In the genomic region with DNA sequence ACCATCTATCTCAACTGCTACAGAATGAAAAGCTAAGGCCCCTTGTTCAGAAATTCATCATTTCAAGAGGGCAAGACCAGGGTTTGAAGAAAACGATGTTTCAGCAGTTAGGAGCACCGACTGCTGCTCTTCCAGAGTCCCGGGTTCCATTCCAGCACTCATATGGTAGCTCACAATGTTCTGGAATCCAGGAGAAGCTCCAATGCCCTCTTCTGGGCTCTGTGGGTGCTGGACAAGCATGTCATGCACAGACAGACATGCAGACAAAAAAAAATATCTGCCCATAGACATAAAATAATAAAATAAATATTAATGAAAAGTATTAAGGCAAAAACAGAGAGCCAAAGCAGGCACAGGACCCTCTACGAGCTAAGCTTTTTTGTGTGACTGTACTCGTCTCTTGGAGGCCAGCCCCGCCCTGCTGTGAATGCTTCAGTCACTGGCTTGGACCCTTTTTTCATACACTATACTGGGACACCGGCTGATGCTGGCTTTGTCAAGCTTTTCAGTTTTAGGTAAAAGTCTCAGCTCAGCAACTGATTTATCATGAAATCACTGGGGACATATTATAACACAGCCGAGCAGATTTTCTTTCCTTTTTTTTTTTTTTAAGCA, we compare ENCODE assay signal across 7 mouse cellular contexts. TPM values are rescaled to one million over a fixed set of nuclear protein-coding genes. Genes with fewer than 3 reads are reported as not detected.
DNase-seq lines count a peak whose midpoint lies in the region; ATAC-seq lines count a peak whose summit lies in the region.

No protein-coding gene starts in this region.

- peaks cover 4% of the 10 kb centered on the region; the same call in 1 of the 2 replicates for H3K4me1 ChIP-seq in midbrain, embryonic 11.5 days (ENCODE audit: control insufficient read depth, insufficient read depth, low read length)

- H3K4me3 ChIP-seq in midbrain, embryonic 11.5 days (ENCODE audit: low read depth, low read length), result peak overlapping the region; percentile 71

- peak; percentile 67 to 72 for DNase-seq in right cerebral cortex, postnatal 10 days (ENCODE audit: low spot score in 2 of 2)
- DNase-seq in right cerebral cortex, adult 2 months (ENCODE audit: low spot score in 2 of 2), result no peak
- peak; percentile 56 to 69 for DNase-seq in cerebellum, postnatal 25 days
- peak; percentile 20 for DNase-seq in heart, postnatal 4 days
- DNase-seq in midbrain, embryonic 11.5 days (ENCODE audit: low spot score, missing footprints), result peak; percentile 88
- no peak for DNase-seq in adrenal gland, adult 8-10 months
- no peak for DNase-seq in thymus, postnatal 14 days

- no peaks in the 10 kb centered on the region for H3K9me3 ChIP-seq in midbrain, embryonic 11.5 days (ENCODE audit: control insufficient read depth, low read length)

- H3K27ac ChIP-seq in midbrain, embryonic 11.5 days (ENCODE audit: low read depth, low read length), result peak overlapping the region; percentile 44; the same call in 1 of the 2 replicates

- H3K36me3 ChIP-seq in midbrain, embryonic 11.5 days (ENCODE audit: control insufficient read depth, insufficient read depth, low read length), result no peaks in the 10 kb centered on the region

- 22% methylated on average over 8 of the region's 8 CpGs for WGBS in midbrain, embryonic 11.5 days

- peaks cover 6% of the 10 kb centered on the region for H3K27me3 ChIP-seq in midbrain, embryonic 11.5 days (ENCODE audit: control insufficient read depth, insufficient read depth, low read length)

- H3K4me2 ChIP-seq in midbrain, embryonic 11.5 days, result peak overlapping the region; percentile 85

- 0 out of 2 replicates have a peak, but pooled peaks have one; percentile 33 for ATAC-seq in midbrain, embryonic 11.5 days (ENCODE audit: low FRiP score)

- peak overlapping the region; percentile 90; the same call in 1 of the 2 replicates for H3K9ac ChIP-seq in midbrain, embryonic 11.5 days (ENCODE audit: low read length)

RNA-seq across cellular contexts. Expression of a gene that starts 1.0 kb away (rescaled TPM):
- total RNA-seq in heart, postnatal 4 days (2021), result 10 to 100 TPM; 70.2 to 74.8 TPM
- 8.2 and 8.6 TPM in 2 replicates for polyA plus RNA-seq in midbrain, embryonic 11.5 days (2014; fragmentation: Nextera tagmentation; extraction: Ambion mirVana)
- total RNA-seq in adrenal gland, adult 8-10 months (2022), result 10 to 100 TPM; 38.2 to 68.7 (median 50.9) TPM

Comparison
In these comparisons a context has a peak if more than half of its experiments do, and no peak if none do; other contexts are left out.
1. DNase-seq: peak in right cerebral cortex, postnatal 10 days (2 of 2), cerebellum, postnatal 25 days (2 of 2), heart, postnatal 4 days (single experiment) and midbrain, embryonic 11.5 days (single experiment); none in right cerebral cortex, adult 2 months (0 of 2), adrenal gland, adult 8-10 months (single experiment) and thymus, postnatal 14 days (single experiment).